Mouse (Mus musculus): ENCODE data around the gene Ablim1.

DNA sequence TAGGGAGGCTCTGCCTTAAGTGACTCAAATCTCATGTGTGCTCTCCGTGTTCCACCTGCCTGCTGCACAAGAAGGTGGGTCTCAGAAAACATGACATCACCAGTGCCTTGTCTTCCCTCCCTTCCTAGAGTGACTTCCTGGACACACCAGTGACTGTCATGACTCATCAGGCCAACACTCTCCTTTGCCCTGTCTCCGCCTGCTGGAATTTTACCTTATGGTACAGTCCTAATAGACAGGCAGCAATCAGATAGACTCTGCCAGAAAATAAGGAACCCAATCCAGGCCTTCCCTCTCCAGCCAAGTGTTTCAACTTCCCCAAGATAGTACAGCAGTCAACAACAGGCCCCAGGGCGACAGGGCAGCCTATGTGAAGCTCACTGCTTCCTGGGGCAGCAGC, 133.8 kb downstream of the Ablim1 start:
- no peak for TF ChIP-seq POLR2A (IDR thresholded peaks at IDR 0.05; ENCODE audit: insufficient read depth, low read depth, low read length)
- TF ChIP-seq CTCF (IDR thresholded peaks at IDR 0.05; ENCODE audit: insufficient read depth, low read depth, low read length), result no peak
